Mouse (Mus musculus) Patski (cell line): ENCODE measurements around the gene Agap3. TPM values are rescaled to one million over a fixed set of nuclear protein-coding genes. Genes with fewer than 3 reads are reported as not detected.

Experiments
- ATAC-seq: fragments of 100-300 bp; one replicate; pipeline ENCODE4 v1.8.0; 2021
- CTCF ChIA-PET: fragments of 350-600 bp; sonication (Branson Sonifier 250); formaldehyde crosslinking; loops from one replicate; lab custom pipeline; 2022; ENCODE audit warnings: inconsistent platforms; lab: Charles Lee
- POLR2A ChIA-PET: fragments of 350-600 bp; sonication (Branson Sonifier 250); formaldehyde crosslinking; loops from one replicate; lab custom pipeline; 2022; ENCODE audit warnings: antibody characterized with exemption, inconsistent platforms; lab: Charles Lee
- DNase-seq: peaks from one replicate; pipeline ENCODE4 v3.0.0-alpha.2; 2011; ENCODE audit warnings: low read depth, low spot score
- H3K27me3 ChIP-seq: fragments of 371-371 bp; one replicate; pipeline ENCODE4 v1.5.1; 2021
- CTCF ChIP-seq: fragments of 100-300 bp; IDR thresholded peaks from one replicate; pipeline ENCODE4 v1.5.1; 2021
- in situ Hi-C: fragments of 300-500 bp; cut with MboI; formaldehyde crosslinking; loops from 3 replicates; pipeline ENCODE4 v1.11.1; 2018; ENCODE audit warnings: low pct_unique_long_range_greater_than_20kb, mixed read lengths
- polyA plus RNA-seq: library from polyadenylated mRNA; unstranded; gene quantifications from one replicate; pipeline ENCODE4 v1.2.3, GENCODE M21; 2021

Gene Agap3
- polyA plus RNA-seq, 1 experiment from 2014 or later = 116 TPM

GRCm38 (mm10) chr5:24481647-24482046, 29.7 kb downstream of the Agap3 start:
- DNase-seq = no peak
- in situ Hi-C loops = no loop called here
- ATAC-seq = no peak
- no peak for TF ChIP-seq CTCF
- no peaks in the 10 kb centered on the region for H3K27me3 ChIP-seq
- ChIA-PET POLR2A (no interaction called here), CTCF (interaction anchor here (0.8 to 1.4 kb wide), 4 partner anchors 10 to 87 kb away, joined by 3 read pairs; no protein-coding TSS in a partner anchor)

GRCm38 (mm10) chr5:24482247-24483079, 30.5 kb downstream of the Agap3 start:
- no peak for TF ChIP-seq CTCF
- POLR2A ChIA-PET = no interaction called here
- CTCF ChIA-PET = interaction anchor here (1.1 to 1.7 kb wide), 6 partner anchors 8 to 88 kb away, joined by 3 to 7 read pairs (median 3); partner anchors contain the start of genes Abcb8 and Tmub1
- in situ Hi-C loops = no loop called here
- no peak for ATAC-seq
- no peak for DNase-seq
- H3K27me3 ChIP-seq = no peaks in the 10 kb centered on the region

- no peaks in the 10 kb centered on the region for H3K27me3 ChIP-seq
- POLR2A ChIA-PET = no interaction called here
- in situ Hi-C loops = no loop called here
- TF ChIP-seq CTCF = no peak
- ATAC-seq (peak; percentile 9), DNase-seq (no peak)
- CTCF ChIA-PET = interaction anchor here (0.7 to 1.7 kb wide), 9 partner anchors 9 to 89 kb away, joined by 3 to 7 read pairs (median 3); partner anchors contain the start of genes Abcb8 and Tmub1
Measured at GRCm38 (mm10) chr5:24483326-24483725, 31.3 kb downstream of the Agap3 start.

- ChIA-PET CTCF (interaction anchor here (1.1 to 2.1 kb wide), 7 partner anchors 9 to 91 kb away, joined by 3 to 11 read pairs (median 5); partner anchors contain the start of genes Abcb8 and Fastk), POLR2A (interaction anchor here (0.8 to 1.1 kb wide), 2 partner anchors 9 to 92 kb away, joined by 3 to 5 read pairs; partner anchors contain the start of gene Abcb8)
- DNase-seq (no peak), ATAC-seq (no peak)
- TF ChIP-seq CTCF = no peak
- no peaks in the 10 kb centered on the region for H3K27me3 ChIP-seq
- in situ Hi-C loops = no loop called here
Measured at GRCm38 (mm10) chr5:24484963-24485362, 33.0 kb downstream of the Agap3 start.

- in situ Hi-C loops = no loop called here
- POLR2A ChIA-PET = interaction anchor here (1.1 kb wide), 1 partner anchor 10 kb away, joined by 5 read pairs; no protein-coding TSS in a partner anchor
- peak; percentile 44 for ATAC-seq
- CTCF ChIA-PET = interaction anchor here (0.6 to 2.1 kb wide), 14 partner anchors 10 to 92 kb away, joined by 3 to 11 read pairs (median 3); partner anchors contain the start of genes Abcb8, Fastk and Tmub1
- H3K27me3 ChIP-seq = no peaks in the 10 kb centered on the region
- no peak for TF ChIP-seq CTCF
- no peak for DNase-seq
Measured at GRCm38 (mm10) chr5:24486097-24486496, 34.1 kb downstream of the Agap3 start.

GRCm38 (mm10) chr5:24486738-24487137, 34.8 kb downstream of the Agap3 start:
- ChIA-PET POLR2A (no interaction called here), CTCF (interaction anchor here (1.0 to 2.1 kb wide), 4 partner anchors 15 to 256 kb away, joined by 3 to 11 read pairs (median 4); partner anchors contain the start of gene Abcb8)
- no peaks in the 10 kb centered on the region for H3K27me3 ChIP-seq
- ATAC-seq = no peak
- in situ Hi-C loops = no loop called here
- TF ChIP-seq CTCF = no peak
- DNase-seq = no peak

- no peak for TF ChIP-seq CTCF
- H3K27me3 ChIP-seq = no peaks in the 10 kb centered on the region
- no peak for DNase-seq
- CTCF ChIA-PET = interaction anchor here (1.4 to 1.8 kb wide), 3 partner anchors 8 to 20 kb away, joined by 3 to 10 read pairs (median 6); no protein-coding TSS in a partner anchor
- no peak for ATAC-seq
- POLR2A ChIA-PET = no interaction called here
- in situ Hi-C loops = no loop called here
Measured at GRCm38 (mm10) chr5:24490413-24490920, 38.5 kb downstream of the Agap3 start.

- CTCF ChIA-PET = interaction anchor here (0.6 to 0.8 kb wide), 3 partner anchors 18 to 98 kb away, joined by 3 read pairs; no protein-coding TSS in a partner anchor
- in situ Hi-C loops = no loop called here
Measured at GRCm38 (mm10) chr5:24492546-24493285, 40.7 kb downstream of the Agap3 start.

GRCm38 (mm10) chr5:24495019-24495418, 43.0 kb downstream of the Agap3 start:
- ChIA-PET POLR2A (no interaction called here), CTCF (no interaction called here)
- no peak for DNase-seq
- TF ChIP-seq CTCF = no peak
- in situ Hi-C loops = no loop called here
- no peak for ATAC-seq
- H3K27me3 ChIP-seq = no peaks in the 10 kb centered on the region

More at GRCm38 (mm10) chr5:24492546-24493285, 40.7 kb downstream of the Agap3 start:
- ATAC-seq (no peak), DNase-seq (no peak)
- no peak for TF ChIP-seq CTCF
- POLR2A ChIA-PET = interaction anchor here (1.0 kb wide), 1 partner anchor 17 kb away, joined by 3 read pairs; no protein-coding TSS in a partner anchor
- no peaks in the 10 kb centered on the region for H3K27me3 ChIP-seq

GRCm38 (mm10) chr5:24496756-24497155, 44.8 kb downstream of the Agap3 start:
- no peak for ATAC-seq
- no peak for DNase-seq
- no peaks in the 10 kb centered on the region for H3K27me3 ChIP-seq
- in situ Hi-C loops = no loop called here
- ChIA-PET CTCF (interaction anchor here (1.1 kb wide), 1 partner anchor 11 kb away, joined by 3 read pairs; no protein-coding TSS in a partner anchor), POLR2A (no interaction called here)
- TF ChIP-seq CTCF = no peak
